Mouse (Mus musculus) cerebellum, adult 8-10 months (tissue): Measurements from ENCODE around the gene Sorbs1.

ENCODE experiments used
- DNase-seq: peaks from one replicate; pipeline ENCODE4 v3.0.0; 2022

Sorbs1 gene

DNA sequence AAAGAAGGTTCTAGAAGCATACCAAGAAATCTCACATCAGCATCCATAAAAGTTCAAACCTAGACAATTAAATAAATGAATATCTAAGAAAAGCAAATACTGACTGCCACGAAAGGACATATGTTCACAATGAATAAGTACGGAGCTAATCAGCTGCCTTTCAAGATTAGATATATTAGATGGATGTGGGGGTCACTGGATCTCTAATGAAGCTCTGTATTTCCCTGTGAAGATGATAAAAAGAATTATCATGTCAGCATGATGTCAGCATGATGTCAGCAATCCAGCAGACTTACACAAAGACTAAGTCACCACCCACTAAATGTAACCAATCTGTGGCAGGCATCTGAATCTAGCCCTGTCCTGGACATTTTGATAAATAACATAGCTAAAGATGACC is 77.8 kb downstream of the Sorbs1 start:
- no peak for DNase-seq

DNA sequence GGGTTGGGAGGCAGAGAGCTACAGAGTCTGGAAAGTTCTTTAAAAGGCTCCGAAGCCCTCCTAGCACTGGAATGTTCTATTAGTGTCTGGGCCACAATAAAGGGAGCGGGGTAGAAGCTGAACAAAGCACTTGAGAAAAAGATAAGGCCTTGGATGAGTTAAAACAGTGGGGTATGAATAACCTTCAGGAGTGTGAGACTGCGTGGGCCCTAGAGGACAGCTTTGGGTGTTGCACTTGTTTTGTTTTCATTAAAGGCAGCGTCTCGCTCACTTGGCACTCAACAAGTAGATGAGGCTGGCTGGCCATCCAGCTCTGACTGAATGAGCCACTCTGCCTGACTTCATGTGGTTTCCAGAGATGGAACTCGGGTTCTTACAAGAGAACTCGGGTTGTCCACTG is 78.5 kb downstream of the Sorbs1 start:
- no peak for DNase-seq

DNA sequence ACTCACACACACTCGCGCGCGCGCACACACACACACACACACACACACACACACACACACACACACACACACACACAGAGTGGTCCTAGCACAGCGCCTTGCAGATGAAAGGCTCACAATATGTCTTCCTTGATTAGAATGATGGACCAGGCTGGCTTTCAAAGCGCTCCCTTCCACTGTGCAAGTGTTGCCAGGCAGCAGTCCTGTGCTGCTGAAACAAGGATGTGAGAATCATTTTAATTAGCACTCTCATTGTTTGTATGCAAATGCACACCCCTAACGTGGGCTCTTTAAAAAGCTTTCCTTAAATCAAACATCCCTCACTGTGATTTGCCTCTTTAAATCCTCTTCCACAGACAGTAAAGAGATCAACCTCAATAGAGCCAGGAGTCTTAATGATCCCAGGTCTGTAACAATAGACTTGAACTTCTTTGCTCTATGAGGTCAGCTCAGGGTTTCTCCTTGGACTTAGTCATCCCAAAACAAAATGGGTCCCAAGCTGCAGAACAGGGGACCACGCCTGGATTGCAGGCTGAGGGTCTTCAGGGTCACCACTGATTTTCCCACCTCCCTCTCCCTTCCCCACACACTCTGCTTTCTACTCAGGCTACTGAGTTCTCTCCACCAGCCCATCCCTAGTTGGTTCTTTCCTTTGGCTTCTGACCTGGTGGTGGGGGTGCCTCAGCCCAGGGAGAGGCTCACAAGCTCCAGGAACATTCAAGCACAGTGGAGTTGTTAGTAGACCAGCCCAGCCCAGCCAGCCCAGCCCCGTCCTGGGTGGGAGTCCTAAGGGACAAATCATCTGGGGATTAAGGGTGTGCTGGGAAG is 79.3 kb downstream of the Sorbs1 start:
- no peak for DNase-seq

DNA sequence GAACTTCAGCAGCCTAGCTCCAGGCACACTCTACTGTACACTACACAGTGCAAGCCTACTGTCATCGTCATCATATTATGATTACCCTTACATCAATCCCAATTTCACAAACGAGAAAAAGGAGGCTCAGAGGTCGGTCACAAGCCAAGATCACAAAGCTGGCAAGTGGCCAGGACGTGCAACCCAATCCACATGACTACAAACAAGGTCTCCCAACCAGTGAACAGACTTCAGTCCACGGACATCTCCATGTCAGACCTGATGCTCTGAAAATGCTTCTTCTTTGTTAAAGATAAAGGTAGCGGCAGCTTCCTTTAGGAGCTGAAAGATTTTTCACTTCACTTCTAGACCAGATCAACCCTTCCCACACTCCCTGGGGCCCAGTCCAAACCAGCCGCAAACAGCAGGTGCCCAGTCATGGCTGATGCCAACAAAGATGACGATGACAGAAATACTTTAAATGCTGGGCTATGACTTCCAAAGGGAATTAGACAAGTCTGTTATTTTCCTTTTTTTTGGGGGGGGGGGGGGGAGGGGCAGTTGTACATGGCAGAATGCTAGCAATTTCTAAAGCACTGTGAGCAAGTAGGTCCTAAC is 80.2 kb downstream of the Sorbs1 start:
- DNase-seq, result no peak

- DNase-seq, result no peak
Measured at GRCm38 (mm10) chr19:40431969-40432368, 81.6 kb downstream of the Sorbs1 start.

- DNase-seq, result no peak
Measured at GRCm38 (mm10) chr19:40429572-40429971, 84.0 kb downstream of the Sorbs1 start.

- no peak for DNase-seq
Measured at GRCm38 (mm10) chr19:40429169-40429568, 84.4 kb downstream of the Sorbs1 start.

DNA sequence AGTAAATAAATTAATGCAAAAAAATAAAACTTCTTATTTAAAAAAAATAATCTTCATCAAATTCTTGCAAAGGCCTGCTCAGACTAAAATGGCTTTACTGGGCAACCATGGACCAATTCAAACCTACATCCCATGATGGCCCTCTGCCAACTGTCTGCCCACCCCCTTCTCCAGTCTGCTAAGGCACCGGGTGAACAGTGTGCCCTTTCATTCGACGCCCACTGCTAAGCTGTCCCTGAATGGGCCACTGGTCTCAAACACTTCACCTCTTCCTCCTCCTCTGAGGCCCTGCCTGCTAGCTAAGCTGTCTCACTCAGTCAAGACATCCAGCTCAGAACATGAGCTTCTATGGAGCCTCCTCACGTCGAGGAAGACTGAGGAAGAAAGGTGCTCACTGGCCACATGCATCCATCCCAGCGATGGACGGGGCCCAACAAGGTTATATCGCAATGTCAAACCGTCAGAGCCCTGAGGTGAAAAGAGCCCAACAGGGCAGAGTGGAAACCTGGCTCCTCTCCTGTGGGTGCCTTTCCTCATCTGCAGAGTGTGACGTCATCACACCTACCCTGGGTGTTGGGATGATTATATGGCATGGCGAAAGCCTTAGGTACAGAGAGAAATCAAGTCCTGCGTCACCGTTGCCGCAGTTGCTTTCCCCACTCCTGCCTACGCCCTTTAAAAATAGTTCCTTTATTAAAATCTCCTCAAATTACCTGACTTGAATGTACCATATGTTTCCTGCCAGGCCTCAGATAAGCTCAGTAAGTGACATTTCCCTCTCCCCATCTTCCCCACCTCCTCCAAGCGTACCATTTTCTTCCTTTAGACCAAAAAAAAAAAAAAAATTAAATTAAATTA is 87.2 kb downstream of the Sorbs1 start:
- no peak for DNase-seq

GRCm38 (mm10) chr19:40425326-40425725 is 88.3 kb downstream of the Sorbs1 start:
- DNase-seq, result no peak

GRCm38 (mm10) chr19:40421037-40421436 is 92.5 kb downstream of the Sorbs1 start:
- DNase-seq, result no peak

GRCm38 (mm10) chr19:40419315-40419714 is 94.3 kb downstream of the Sorbs1 start:
- DNase-seq, result no peak

GRCm38 (mm10) chr19:40417155-40417821 is 96.3 kb downstream of the Sorbs1 start:
- no peak for DNase-seq

- no peak for DNase-seq
Measured at GRCm38 (mm10) chr19:40415725-40416124, 97.9 kb downstream of the Sorbs1 start.

DNA sequence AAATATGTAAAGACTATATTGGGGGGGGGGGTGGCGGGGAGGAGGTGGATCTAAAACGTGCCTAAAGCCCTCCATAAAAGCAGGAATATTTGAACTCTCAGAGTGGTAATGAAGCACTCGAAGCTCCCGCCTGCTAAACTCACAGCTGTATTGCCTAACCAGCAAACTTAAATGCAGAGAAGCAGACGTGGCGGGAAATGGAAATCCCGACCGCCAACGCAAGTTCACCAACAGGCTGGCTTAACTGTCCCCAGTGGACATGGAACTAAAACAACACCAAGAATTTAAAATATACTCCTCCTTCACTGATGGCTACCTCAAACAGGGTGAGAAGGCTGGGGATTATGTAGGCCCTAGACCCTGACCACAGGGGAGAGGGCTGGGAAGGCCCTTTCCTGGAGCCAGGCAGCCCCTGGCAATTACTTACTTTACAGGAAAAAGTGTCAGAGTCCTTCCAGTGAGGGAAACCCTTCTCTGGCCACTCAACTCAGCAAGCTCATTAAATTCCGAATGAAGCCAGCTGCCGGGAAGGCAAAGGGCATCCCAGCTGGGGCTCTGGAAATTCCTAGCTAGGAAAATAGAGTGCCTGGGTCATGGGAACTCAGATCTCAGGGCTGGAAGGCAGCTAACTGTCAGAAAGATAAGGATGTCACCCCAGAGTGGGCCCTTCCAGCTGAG is 98.6 kb downstream of the Sorbs1 start:
- DNase-seq, result no peak

DNA sequence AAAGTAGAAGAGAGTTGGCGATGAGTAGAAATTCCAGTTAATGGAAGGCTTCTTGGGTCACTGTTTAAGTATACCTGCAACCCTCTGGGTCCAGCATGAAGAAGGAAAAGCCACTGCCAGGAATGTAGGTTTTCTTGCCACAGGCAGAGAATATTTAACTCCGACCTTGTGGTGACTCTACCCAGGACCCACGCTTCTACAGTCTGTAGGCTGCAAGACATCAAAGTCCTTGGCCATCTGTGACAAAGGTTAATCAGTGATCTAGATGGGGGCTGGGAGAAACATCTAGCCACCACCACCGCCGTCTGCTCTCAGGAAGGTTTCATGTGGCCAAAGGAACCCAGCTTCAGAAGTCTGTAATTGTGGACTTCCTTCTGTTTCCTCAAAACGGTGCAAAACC is 99.2 kb downstream of the Sorbs1 start:
- DNase-seq, result no peak

DNA sequence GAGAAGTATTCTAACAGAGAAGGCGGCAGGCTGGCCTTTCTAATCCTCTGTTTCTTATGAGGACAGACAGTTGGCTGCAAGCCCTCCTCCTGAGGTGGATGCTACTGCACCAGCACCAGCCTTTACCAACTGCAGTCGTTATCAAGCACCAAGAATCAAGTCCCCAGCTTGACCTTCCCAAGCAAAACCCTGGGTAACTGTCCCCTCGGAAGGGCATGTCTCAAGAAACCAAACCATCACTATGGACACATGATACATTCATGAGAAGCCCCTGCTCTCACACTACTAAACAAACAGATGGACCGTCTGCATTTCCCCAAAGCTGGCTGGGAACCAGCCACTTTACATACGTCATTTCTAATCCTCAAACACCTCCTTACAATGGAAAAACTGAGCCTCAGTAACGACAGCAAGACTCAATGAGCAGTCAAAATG is 102.2 kb downstream of the Sorbs1 start:
- peak; percentile 39 for DNase-seq

DNA sequence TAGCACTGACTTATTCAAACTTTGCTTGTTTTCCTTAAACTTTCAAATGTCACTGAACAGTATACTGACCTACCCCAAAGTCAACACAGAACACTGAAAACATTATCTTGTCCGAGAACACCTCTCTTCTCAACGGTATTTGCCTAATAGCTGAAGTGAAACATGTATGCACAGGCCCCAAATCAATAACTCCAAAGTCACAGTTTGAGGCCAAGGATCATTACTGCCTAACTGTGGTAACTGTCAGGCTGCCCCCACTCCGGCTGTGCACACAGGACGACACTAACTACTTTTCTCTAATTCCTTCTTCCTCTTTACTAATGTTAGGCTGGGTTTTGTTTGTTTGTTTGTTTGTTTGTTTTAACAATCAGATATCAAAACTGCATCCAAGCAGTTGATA is 103.1 kb downstream of the Sorbs1 start:
- no peak for DNase-seq

DNA sequence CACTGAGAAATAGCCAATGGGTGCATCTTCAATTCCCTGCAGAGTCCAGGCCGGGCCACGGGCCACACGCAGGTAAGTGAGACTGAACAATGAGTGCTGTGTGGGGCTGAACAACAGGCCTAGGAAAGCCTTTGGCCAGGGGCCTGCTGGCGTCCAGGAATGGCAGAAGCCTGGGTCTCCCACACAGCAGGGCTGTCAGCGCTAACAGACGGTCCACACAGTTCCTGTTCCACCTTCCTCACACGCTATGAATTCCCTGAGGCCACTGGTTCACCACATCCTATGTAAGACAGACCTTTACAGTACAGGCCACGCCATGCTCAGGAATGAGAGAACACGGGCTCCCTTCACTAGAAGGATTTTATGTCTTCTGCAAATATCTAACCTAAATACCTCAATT is 103.5 kb downstream of the Sorbs1 start:
- DNase-seq, result peak; percentile 54

DNA sequence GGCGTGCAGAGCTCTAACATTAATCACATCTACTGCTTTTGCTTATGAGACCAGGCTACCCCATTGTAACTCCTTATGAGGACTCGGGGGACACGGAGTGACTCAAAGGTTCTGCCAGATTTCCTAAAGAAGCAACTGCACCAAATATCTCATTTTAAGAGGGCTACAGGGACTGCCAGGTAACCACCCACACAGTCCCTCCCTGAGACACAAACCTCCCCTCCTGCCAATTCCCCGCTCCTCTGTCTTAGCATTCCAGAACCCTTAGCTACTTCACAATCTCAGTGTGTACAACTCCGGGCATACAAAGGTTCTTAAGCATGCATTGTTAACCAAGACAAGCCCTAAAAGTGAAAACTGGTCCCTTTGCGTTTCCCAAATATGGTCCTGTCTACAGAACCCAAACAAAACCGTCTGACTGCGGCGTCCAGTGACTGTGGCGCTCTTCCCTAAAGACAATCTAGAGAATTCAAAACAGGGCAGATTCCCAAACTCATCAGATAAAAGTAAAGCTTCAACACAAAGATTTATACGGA is 104.0 kb downstream of the Sorbs1 start:
- no peak for DNase-seq

DNA sequence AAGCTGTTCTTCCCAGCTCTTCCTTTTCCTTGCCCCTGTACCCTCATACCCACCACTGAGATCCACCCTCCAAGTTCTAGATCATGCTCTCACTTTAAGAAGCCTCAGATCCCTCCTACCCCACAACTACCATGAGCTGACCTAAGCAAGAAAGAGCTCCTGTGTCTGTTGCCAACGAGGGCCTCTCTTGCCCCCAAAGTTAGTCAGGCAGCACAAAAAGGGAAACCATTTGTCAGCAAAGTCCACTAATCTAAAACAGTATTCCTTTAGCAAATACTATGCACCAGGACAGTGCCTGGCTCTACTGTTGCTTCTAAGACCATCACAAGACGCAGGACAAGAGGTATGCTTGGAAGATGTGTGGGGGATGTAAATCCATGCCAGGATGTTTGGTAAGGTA is 106.4 kb downstream of the Sorbs1 start:
- no peak for DNase-seq

DNA sequence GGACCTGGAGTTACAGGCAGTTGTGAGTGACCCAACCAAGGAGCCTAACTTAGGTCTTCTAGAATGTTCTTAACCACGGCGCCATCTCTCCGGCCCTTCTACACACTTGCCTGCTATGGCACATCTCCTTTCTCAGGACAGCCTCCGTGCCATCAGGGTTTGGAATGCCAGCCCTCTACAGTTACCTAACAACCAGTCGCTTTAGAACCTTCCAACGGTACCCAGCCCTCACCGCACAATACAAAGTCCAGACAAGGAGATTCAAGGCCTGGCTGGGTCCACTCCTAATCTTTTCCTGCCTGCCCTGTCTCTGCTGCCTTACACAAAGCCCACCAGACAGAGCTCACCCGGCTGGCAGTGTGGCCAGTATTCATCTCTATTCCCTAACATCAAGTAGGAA is 106.9 kb downstream of the Sorbs1 start:
- no peak for DNase-seq

DNA sequence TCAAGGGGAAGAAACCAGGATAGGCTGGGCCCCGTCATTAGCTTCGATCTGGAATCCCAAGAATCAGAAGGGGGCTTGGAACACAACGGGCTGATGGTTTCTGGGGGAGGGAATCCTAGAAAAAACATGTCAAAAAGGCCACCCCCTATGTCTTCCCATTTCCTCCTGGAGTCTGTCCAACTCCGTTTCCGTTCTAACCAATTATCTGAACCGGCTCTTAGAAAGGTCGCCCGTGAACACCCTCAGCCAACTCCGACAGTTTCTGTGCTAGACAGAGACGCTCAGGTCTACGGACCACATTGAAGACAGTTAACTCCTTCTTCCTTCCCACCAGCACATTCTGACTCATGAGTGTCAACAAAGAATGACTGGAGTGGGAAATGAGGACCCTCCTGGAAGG is 107.8 kb downstream of the Sorbs1 start:
- DNase-seq, result no peak
